12 mouse cellular contexts compared by ENCODE assay signal in genomic region chr5:31882297-31882696, GRCm38 (mm10).
DNase-seq lines count a peak whose midpoint lies in the region; ATAC-seq and TF ChIP-seq lines count a peak whose summit lies in the region.
"Had no signal": no experiment of that assay in that cellular context is flagged by ENCODE, and none has a peak within 500 bp of the region (broad histone marks: within the 10 kb centered on the region; RNA-seq: fewer than 3 reads in every experiment).

No protein-coding gene starts in this region.

- TF ChIP-seq EP300 in heart, adult 2 months (IDR thresholded peaks at IDR 0.05; ENCODE audit: insufficient read depth, low read depth, low read length), result no peak

- H3K9me3 ChIP-seq in heart, embryonic 11.5 days (replicated peaks; ENCODE audit: control insufficient read depth, low read length), result no peaks in the 10 kb centered on the region
- H3K9me3 ChIP-seq: limb, embryonic 10.5 days had no signal

- no peak overlapping the region for H3K4me3 ChIP-seq in heart, adult 2 months
- H3K4me3 ChIP-seq in heart, embryonic 11.5 days (ENCODE audit: low read depth, low read length), result no peak overlapping the region
- H3K4me3 ChIP-seq: limb, embryonic 10.5 days had no signal

- no peak for TF ChIP-seq CTCF in heart, adult 2 months (IDR thresholded peaks at IDR 0.05)

- ATAC-seq in heart, embryonic 11.5 days (replicated peaks; ENCODE audit: insufficient number of reproducible peaks, low FRiP score, low TSS enrichment), result no peak

- no peak overlapping the region for H3K9ac ChIP-seq in heart, adult 2 months (ENCODE audit: low read depth, low read length)
- H3K9ac ChIP-seq in heart, embryonic 11.5 days (ENCODE audit: low read depth, low read length), result no peak overlapping the region
- H3K9ac ChIP-seq: lung, embryonic 14.5 days had no signal

- peak in 1 of 2 experiments; percentile 13 for DNase-seq in heart, adult 2 months
- DNase-seq in 3134 (ENCODE audit: extremely low read depth, insufficient read length, low spot score), result peak; percentile 31
- DNase-seq in adrenal gland, postnatal 25 days, result peak; percentile 16
- peak; percentile 32 to 51 for DNase-seq in left cerebral cortex, adult 9 months (ENCODE audit: low spot score in 2 of 2)
- no peak for DNase-seq in yolk sac, embryonic 10.5 days (ENCODE audit: low spot score)
- DNase-seq in thymus, postnatal 10 days (ENCODE audit: low spot score in 2 of 2), result no peak
- no peak for DNase-seq in cerebellum, adult 11-12 months
- DNase-seq: kidney, adult 18-20 months; lung, embryonic 14.5 days; thymus, adult 18-20 months had no signal

- H3K36me3 ChIP-seq in heart, adult 2 months (ENCODE audit: control insufficient read depth, insufficient read depth, low read length), result peaks cover 14% of the 10 kb centered on the region
- H3K36me3 ChIP-seq in heart, embryonic 11.5 days (ENCODE audit: control insufficient read depth, insufficient read depth, low read length), result no peaks in the 10 kb centered on the region
- H3K36me3 ChIP-seq: limb, embryonic 10.5 days had no signal

- H3K79me2 ChIP-seq in heart, adult 2 months (replicated peaks; ENCODE audit: control insufficient read depth, insufficient read depth, low read length), result no peaks in the 10 kb centered on the region

- WGBS in heart, adult 2 months, result 11% methylated on average over 3 of the region's 3 CpGs
- WGBS in heart, embryonic 11.5 days (ENCODE audit: insufficient replicate concordance), result 74% methylated on average over 3 of the region's 3 CpGs

- intact Hi-C loops in heart, adult 2 months (cut with DNase I), result no loop called here

- H3K4me1 ChIP-seq in heart, adult 2 months (ENCODE audit: control insufficient read depth, insufficient read depth, low read length), result peaks cover 12% of the 10 kb centered on the region
- no peaks in the 10 kb centered on the region for H3K4me1 ChIP-seq in heart, embryonic 11.5 days (ENCODE audit: control insufficient read depth, insufficient read depth, low read length)
- H3K4me1 ChIP-seq: limb, embryonic 10.5 days had no signal

- H3K27ac ChIP-seq in heart, adult 2 months, result peak overlapping the region; percentile 21
- no peak overlapping the region for H3K27ac ChIP-seq in heart, embryonic 11.5 days (ENCODE audit: low read depth, low read length)
- H3K27ac ChIP-seq: limb, embryonic 10.5 days had no signal

- H3K27me3 ChIP-seq in heart, adult 2 months (ENCODE audit: control insufficient read depth, insufficient read depth, low read length), result no peaks in the 10 kb centered on the region
- H3K27me3 ChIP-seq in heart, embryonic 11.5 days (ENCODE audit: control insufficient read depth, insufficient read depth, low read length), result no peaks in the 10 kb centered on the region

- H3K4me2 ChIP-seq in heart, embryonic 11.5 days, result no peak overlapping the region
- H3K4me2 ChIP-seq: lung, embryonic 14.5 days had no signal

- no peak for TF ChIP-seq POLR2A in heart, adult 2 months (IDR thresholded peaks at IDR 0.05; ENCODE audit: insufficient read depth, low read depth, low read length)

Comparison
In these comparisons a context has a peak if more than half of its experiments do, and no peak if none do; other contexts are left out.
1. DNase-seq: peak in 3134 (single experiment), adrenal gland, postnatal 25 days (single experiment) and left cerebral cortex, adult 9 months (2 of 2); none in yolk sac, embryonic 10.5 days (single experiment), thymus, postnatal 10 days (0 of 2) and cerebellum, adult 11-12 months (single experiment).